Mouse (Mus musculus) frontal cortex, adult 2 months (tissue): Measurements from ENCODE around the gene Atp5k. TPM values are rescaled to one million over a fixed set of nuclear protein-coding genes. Genes with fewer than 3 reads are reported as not detected.

ENCODE experiments used
- DNase-seq, 2 experiments: peaks; one replicate each; pipeline ENCODE4 v3.0.0; 2022; ENCODE audit warnings: low spot score in 1 of 2; ENCODE audit errors: extremely low spot score in 1 of 2
- polyA plus RNA-seq: library from polyadenylated mRNA; depleted of rRNA; stranded (reverse); fragments of >200 nt; gene quantifications from 2 replicates; pipeline ENCODE4 v1.2.3, GENCODE M21; 2012; rRNA removed

The Atp5k gene
- polyA plus RNA-seq, 1 experiment, result 350 TPM

DNA sequence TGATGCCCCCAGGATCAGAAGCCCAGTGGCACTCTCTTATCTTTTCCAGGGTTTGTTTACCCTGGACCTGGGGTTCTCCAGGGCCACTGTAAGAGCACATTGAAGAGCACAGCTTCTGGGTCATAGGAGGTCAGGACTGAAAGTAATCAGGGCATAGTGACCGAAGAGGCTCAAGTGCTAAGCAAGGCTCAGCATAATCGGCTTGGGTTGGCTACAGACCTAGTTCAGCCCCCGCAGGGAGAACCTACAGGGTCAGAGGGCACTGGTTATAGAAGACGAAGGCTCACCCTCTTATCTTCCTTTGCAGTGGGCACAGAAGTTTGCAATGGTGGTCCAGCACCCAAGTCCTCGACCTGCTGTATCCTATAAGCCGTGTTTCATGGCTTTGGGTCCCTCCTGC is 3.1 kb downstream of the Atp5k start:
- no peak for DNase-seq

DNA sequence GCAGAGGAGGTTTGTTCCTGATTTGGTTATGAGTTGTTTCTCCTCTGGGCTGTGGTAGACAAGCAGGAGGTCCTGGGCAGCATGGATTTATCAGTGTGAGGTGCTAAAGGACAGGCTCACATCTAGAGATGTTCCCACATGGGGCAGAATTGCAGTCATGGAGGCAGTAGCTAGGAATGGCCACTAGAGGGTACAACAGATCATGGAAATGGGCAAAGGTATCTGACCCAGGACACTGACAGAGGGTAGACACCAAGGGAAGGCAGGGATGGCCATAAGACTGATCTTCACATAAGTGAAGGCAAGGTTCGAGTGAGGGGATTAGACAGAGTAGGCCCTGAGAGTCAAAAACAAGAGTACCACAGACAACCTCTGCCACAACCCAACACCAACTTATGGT is 7.1 kb downstream of the Atp5k start:
- DNase-seq, result peak in 1 of 2 experiments; percentile 75

DNA sequence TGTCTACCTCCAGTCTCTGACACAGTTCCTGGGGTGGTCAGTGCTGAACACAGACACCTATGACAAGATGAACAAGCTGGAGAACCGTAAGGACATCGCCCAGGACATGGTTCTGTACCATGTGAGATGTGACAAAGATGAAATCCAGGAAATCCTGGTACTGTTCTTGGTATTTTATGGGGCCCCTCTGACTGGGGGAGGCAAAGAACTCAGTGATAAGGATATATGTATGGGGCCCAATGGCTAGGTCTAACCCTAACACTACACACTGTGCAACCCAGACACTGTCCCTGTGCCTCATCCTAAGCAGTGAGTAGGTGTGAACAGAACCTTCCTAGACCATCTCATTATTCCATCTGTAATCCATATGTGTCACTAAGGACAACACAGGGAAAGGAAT is 10.8 kb downstream of the Atp5k start:
- no peak for DNase-seq

- DNase-seq, result no peak
These were observed 11.5 kb downstream of the Atp5k start for GRCm38 (mm10) chr5:108422741-108423140.

- no peak for DNase-seq
These were observed 19.5 kb downstream of the Atp5k start for GRCm38 (mm10) chr5:108414711-108415110.

DNA sequence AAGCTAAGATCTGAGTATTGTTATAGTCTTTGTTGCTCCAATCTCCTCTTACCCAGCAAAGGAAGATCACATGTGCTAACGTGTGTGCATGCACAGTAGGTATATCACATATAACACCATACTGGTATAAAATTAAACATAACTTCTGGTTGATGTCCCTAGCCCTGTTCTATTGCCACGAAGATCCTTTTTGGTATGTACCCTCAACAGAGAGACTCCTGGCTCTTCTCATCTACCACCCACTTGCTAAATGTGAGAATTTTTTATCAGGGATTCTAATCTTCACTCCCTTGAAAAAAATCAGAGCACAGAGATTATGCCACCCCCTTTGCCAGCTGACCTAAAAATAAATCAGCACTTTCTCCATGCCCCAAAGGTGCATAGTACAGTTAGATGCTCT is 27.3 kb downstream of the Atp5k start:
- peak in 1 of 2 experiments; percentile 35 for DNase-seq

GRCm38 (mm10) chr5:108405460-108405859 is 28.8 kb downstream of the Atp5k start:
- DNase-seq, result no peak

DNA sequence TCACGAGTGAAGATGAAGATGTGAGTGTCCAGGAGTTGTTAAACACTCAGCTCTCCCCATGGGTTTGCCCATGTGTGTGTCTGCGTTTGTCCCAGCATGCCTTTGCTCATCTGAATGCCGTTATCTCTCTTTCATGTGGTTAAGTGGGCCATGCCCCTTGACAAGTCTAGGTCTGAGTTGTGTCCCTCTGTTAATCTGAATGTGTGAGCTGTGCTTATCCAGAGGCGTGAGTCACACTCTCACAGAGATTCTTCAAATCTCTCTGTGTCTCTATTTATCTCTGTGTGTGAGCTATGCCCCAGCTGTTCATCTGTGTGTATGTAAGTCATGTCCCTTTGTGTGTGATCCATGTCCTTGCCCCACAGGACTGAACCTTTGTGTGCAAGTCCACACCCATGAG is 30.8 kb downstream of the Atp5k start:
- no peak for DNase-seq

DNA sequence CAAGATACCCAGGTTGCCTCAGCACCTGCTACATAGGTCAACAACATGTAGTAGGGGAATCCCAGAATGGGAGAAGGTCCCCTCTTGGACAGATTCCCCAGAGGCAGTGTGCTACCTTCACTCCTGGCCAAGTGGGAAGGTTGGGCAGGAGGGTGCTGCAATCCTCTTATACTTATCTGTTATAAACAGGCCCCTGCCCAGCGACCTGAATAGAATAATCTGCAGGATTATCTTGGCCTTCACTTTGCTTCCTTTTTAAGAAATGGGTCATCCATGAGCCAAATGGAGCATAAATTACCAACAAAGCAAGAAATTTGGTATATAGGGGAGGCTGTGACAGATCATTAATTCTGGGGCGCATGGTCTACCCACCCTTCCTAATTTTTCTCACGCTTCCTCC is 44.5 kb downstream of the Atp5k start:
- DNase-seq, result no peak

GRCm38 (mm10) chr5:108388201-108388600 is 46.0 kb downstream of the Atp5k start, which contains the start of gene Pde6b:
Gene Pde6b, plus strand, starts transcription at chr5:108388391.
- DNase-seq, result no peak

DNA sequence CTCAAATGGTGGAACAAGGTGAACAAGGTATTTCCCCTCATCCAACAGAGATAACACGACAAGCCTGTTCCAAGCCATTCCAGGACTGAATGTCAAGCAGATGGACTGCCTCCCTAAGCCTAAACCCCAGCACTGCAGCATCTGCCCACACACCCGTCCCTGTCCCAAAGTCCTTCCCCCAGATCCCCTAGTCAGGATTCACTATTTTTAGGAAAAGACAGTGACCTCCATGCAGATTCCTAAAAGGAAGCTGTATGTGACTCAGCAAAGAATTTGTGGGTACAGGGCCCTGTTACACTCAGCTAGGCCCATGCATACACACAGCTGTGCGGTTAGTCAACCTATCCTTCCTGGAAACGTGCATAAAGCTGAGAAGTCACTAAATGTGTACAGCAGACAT is 47.8 kb downstream of the Atp5k start:
- no peak for DNase-seq

- peak; percentile 65 to 82 for DNase-seq
These were observed 48.6 kb downstream of the Atp5k start for GRCm38 (mm10) chr5:108385632-108386031.

Other genes starting within 250 kb of the Atp5k start
- 29.3 and 31.8 TPM in 2 replicates for gene Dr1, start 165.6 kb downstream of the Atp5k start, polyA plus RNA-seq
- 8.4 and 8.8 TPM in 2 replicates for gene Pigg, start 121.8 kb downstream of the Atp5k start, polyA plus RNA-seq
- 44.5 and 52.1 TPM in 2 replicates for gene Gm42517, start 66.5 kb downstream of the Atp5k start, polyA plus RNA-seq
- gene Pde6b, start 46.1 kb downstream of the Atp5k start, polyA plus RNA-seq, result 0.17 and 0.18 TPM in 2 replicates
- 0.98 and 1.2 TPM in 2 replicates for gene Mfsd7a, start 14.4 kb upstream of the Atp5k start, polyA plus RNA-seq
- 19.0 and 20.3 TPM in 2 replicates for gene Pcgf3, start 26.8 kb upstream of the Atp5k start, polyA plus RNA-seq
- gene Cplx1, start 115.6 kb upstream of the Atp5k start, polyA plus RNA-seq, result 398 and 463 TPM in 2 replicates
- 74.1 and 78.1 TPM in 2 replicates for gene Gak, start 195.3 kb upstream of the Atp5k start, polyA plus RNA-seq
- 63.1 and 66.6 TPM in 2 replicates for gene Tmem175, start 195.3 kb upstream of the Atp5k start, polyA plus RNA-seq
- gene Idua, start 225.9 kb upstream of the Atp5k start, polyA plus RNA-seq, result 29.2 and 29.7 TPM in 2 replicates
- gene Dgkq, start 235.2 kb upstream of the Atp5k start, polyA plus RNA-seq, result 52.4 and 59.1 TPM in 2 replicates
- 1.4 and 1.7 TPM in 2 replicates for gene Slc26a1, start 241.1 kb upstream of the Atp5k start, polyA plus RNA-seq